Mouse (Mus musculus) bone marrow macrophage, adult 2 months (primary cell): Measurements from ENCODE around the gene Atp5e.

Experiments used
- CTCF ChIP-seq: IDR thresholded peaks from 2 replicates; pipeline ENCODE4 v1.5.1; 2012; ENCODE audit warnings: low read depth, mild to moderate bottlenecking, low read length, moderate library complexity
- POLR2A ChIP-seq: IDR thresholded peaks from 2 replicates; pipeline ENCODE4 v1.6.1; 2012; ENCODE audit warnings: mild to moderate bottlenecking, low read depth, low read length, borderline replicate concordance

DNA sequence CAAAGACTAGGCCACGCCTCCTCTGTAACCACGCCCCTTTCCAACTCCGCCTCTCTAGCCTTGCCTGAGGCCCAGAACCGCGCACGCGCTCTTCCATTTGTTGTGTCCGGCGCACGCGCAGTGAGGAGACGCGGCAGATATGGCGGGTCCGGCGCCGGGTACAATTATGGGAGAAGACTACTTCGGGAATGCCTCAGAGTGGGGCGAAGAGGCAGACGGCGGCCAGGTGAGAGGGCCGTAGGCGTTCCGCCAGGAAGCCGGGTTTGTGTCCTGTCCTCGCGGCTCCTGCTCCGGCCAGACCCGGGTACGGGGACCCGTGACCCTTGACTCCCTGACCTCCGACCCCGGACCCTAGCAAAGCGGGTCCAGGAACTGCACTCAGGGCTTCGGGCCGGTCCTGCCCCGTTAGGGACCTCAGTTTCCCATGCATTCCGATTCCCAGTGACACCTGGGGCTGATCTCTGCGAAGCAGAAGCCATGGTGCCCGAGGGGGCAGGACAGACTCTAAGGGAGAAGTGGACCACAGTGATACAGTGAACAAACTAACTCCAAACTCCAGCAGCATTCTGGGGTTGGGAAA, 48.1 kb downstream of the Atp5e start, which contains the start of gene Nelfcd:
- TF ChIP-seq CTCF: no peak
- TF ChIP-seq POLR2A: no peak
